Mouse (Mus musculus) frontal cortex, postnatal 10 days (tissue): ENCODE results near the gene Ano5.

Source experiments
- DNase-seq, 2 experiments: peaks; one replicate each; pipeline ENCODE4 v3.0.0; 2022; ENCODE audit warnings: low spot score in 2 of 2, mixed read lengths in 1 of 2

The Ano5 gene

DNA sequence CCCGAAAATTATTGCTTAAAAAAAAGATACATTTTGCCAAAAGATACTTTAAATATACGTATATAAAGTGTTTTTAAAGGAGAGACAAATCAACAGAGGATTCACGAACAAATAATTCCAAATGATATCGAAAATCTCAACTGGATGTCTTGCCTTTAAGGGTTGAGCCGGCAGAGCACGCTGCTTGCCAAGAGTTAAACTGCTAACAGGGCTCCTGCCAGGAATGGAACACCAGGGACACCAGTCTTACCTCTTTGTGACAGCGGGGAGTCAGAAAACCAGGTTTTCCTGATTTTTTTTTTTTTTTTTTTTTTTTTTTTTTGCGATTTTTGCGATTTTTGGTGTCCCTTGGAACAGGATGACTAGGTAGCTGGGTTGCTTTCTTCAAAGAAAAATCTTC, 117.5 kb downstream of the Ano5 start:
- DNase-seq = no peak

DNA sequence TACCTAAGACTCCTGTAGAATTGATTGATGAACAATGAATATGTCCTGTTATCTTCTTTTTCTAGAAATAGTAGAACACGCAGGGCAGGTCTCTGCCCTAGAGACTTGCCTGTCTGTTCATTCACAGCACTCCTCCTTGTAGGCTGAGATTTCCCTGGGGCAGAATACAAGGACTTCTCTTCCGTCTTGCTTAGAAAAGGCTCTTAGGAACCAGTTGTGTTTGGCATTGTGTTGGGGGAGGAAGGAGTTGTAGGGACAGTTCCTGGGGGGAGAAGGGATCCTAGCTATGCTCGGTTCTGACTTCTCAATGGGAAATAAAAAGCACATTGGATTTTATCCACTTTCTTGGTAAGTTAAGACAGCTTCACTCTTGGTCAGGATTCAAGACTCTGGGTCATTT, 118.4 kb downstream of the Ano5 start:
- no peak for DNase-seq

DNA sequence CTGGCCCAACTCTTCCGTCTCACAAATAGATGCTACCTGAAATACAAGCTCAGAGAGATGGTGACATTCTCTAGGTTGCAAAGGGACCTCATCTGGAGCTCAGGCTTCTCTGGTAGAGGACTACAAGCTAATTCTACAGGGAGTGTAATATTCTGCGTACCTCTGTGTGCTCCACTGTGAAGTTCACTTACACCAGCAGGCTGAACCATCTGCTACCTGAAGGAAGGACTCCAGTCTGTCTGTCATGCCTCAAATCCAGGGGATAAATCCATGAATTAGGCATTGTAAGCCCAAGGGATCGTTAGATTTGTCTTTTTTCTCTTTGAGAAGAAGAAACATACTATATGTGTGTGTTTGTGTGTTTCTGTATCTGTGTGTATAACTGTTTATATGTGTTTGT, 120.3 kb downstream of the Ano5 start:
- DNase-seq = no peak

DNA sequence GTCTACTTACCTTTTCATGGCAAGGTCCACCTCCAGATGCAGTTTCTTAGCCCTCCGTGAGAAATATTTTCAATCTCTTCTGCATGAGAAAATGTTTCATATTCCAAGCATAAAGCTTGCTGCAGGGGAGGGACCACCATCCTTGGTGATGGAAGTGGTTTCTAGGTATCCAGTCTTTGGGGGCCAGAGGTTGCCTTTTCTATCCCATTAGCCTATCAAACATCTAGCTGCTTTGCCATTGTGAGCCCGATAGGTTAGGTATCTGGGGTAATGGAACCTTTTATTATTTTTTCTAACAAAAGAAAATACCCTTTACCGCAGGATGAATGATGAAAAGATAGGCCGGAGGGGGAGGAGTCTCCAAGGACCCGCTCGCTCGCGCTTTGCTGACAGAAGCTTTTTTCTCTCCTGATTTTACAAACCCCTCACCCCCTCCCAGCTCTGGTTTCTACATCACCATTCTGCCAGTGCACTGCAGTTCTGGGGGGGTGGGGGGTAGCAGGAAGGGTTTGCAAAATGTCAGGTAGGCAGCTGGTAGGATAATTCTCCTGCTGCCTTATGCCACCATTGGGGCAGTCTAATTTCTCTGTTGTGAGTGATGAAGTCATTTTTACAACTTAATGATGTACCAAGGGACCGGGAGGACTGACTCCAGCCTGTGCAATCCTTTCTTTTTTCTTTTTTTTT, 121.9 kb downstream of the Ano5 start:
- no peak for DNase-seq

DNA sequence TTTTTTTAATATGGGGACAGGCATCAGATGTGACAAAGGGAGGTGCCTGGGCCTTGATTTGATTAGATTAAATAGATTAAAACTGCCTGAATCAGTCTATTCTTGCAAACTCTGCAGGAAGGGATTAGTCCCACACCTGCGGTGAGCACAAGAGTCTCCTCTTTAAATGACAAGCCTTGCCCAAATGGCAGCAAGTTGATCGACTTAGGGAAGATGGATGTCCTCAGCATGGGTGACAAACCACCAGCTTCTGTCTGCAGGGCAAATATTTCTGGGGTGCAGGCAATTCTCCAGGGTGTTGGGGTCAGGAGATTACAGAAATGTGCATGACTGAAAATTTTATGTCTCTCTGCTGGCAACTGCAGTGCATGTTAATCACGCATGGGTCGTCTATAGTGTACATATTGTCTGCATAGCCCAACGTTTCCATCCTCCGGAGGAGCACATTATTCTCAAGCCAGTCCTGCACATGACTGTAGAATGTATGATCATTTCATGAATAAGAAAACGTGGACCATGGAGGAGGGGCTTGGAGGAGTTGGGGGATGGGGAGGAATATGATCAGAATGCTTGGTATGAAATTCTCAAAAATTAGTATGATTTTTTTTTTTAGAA, 122.5 kb downstream of the Ano5 start:
- DNase-seq = no peak
